Mouse (Mus musculus): ENCODE results near the gene Olfr1179. TPM values are rescaled to one million over a fixed set of nuclear protein-coding genes. Genes with fewer than 3 reads are reported as not detected.
"Not testable (repeated sequence)": the region's sequence is repeated elsewhere in the genome, so short reads cannot be mapped to it uniquely, and the experiment has no call there.

Gene Olfr1179
- not detected for total RNA-seq (2021)
- polyA plus RNA-seq (2012; rRNA removed): not detected in 2 replicates
- long read RNA-seq: 0 reads

- no peak for DNase-seq
- no peaks in the 10 kb centered on the region for H3K79me2 ChIP-seq (replicated peaks; ENCODE audit: control insufficient read depth, insufficient read depth, low read length)
- no peaks in the 10 kb centered on the region for H3K27me3 ChIP-seq (ENCODE audit: control insufficient read depth, insufficient read depth, low read length)
- intact Hi-C loops (cut with DNase I): no loop called here
- 71% methylated on average over 3 of the region's 3 CpGs for WGBS
- no peaks in the 10 kb centered on the region for H3K4me1 ChIP-seq (ENCODE audit: control insufficient read depth, insufficient read depth, low read length)
- TF ChIP-seq POLR2A (IDR thresholded peaks at IDR 0.05; ENCODE audit: insufficient read depth, low read depth, low read length): no peak
- no peak for TF ChIP-seq CTCF (IDR thresholded peaks at IDR 0.05)
- TF ChIP-seq EP300 (IDR thresholded peaks at IDR 0.05; ENCODE audit: insufficient read depth, low read depth, low read length): no peak
- H3K4me3 ChIP-seq: no peak within 1 kb of the TSS
- no peaks in the 10 kb centered on the region for H3K36me3 ChIP-seq (ENCODE audit: control insufficient read depth, insufficient read depth, low read length)
- H3K9ac ChIP-seq (ENCODE audit: low read depth, low read length): no peak within 1 kb of the TSS
- H3K27ac ChIP-seq: no peak within 1 kb of the TSS
Measured at GRCm38 (mm10) chr2:88406353-88406752, at the start of gene Olfr1179. Olfr1179 (minus strand) TSS chr2:88406453.

- WGBS: 78% methylated on average over 1 of the region's 1 CpGs
- intact Hi-C loops (cut with DNase I): not testable (repeated sequence)
Measured at GRCm38 (mm10) chr2:88454567-88454966, 48.3 kb upstream of the Olfr1179 start, which contains the start of gene Olfr1183. Olfr1183 (plus strand) TSS chr2:88454867.

GRCm38 (mm10) chr2:88449031-88449430 is 42.8 kb upstream of the Olfr1179 start, which contains the start of gene Gm13757:
Gm13757 (minus strand) TSS chr2:88449131.
- H3K4me3 ChIP-seq: no peak within 1 kb of the TSS

More at GRCm38 (mm10) chr2:88454567-88454966, 48.3 kb upstream of the Olfr1179 start, which contains the start of gene Olfr1183:
- not testable (repeated sequence) for H3K27me3 ChIP-seq (ENCODE audit: control insufficient read depth, insufficient read depth, low read length); H3K79me2 ChIP-seq (replicated peaks; ENCODE audit: control insufficient read depth, insufficient read depth, low read length); H3K9ac ChIP-seq (ENCODE audit: low read depth, low read length); H3K36me3 ChIP-seq (ENCODE audit: control insufficient read depth, insufficient read depth, low read length); DNase-seq; H3K4me1 ChIP-seq (ENCODE audit: control insufficient read depth, insufficient read depth, low read length); H3K27ac ChIP-seq; H3K4me3 ChIP-seq

GRCm38 (mm10) chr2:88426071-88426470 is 19.8 kb upstream of the Olfr1179 start, which contains the start of gene Olfr1181:
Olfr1181 (minus strand) TSS chr2:88426171.
- Histone ChIP-seq H3K9ac (ENCODE audit: low read depth, low read length) (no peak within 1 kb of the TSS), H3K36me3 (ENCODE audit: control insufficient read depth, insufficient read depth, low read length) (no peaks in the 10 kb centered on the region), H3K27me3 (ENCODE audit: control insufficient read depth, insufficient read depth, low read length) (no peaks in the 10 kb centered on the region), H3K27ac (no peak within 1 kb of the TSS), H3K4me3 (no peak within 1 kb of the TSS), H3K4me1 (ENCODE audit: control insufficient read depth, insufficient read depth, low read length) (no peaks in the 10 kb centered on the region), H3K79me2 (replicated peaks; ENCODE audit: control insufficient read depth, insufficient read depth, low read length) (no peaks in the 10 kb centered on the region)
- no peak for TF ChIP-seq EP300 (IDR thresholded peaks at IDR 0.05; ENCODE audit: insufficient read depth, low read depth, low read length)
- TF ChIP-seq POLR2A (IDR thresholded peaks at IDR 0.05; ENCODE audit: insufficient read depth, low read depth, low read length): no peak
- TF ChIP-seq CTCF (IDR thresholded peaks at IDR 0.05): no peak
- 66% methylated on average over 1 of the region's 1 CpGs for WGBS
- DNase-seq: no peak
- intact Hi-C loops (cut with DNase I): no loop called here

More at GRCm38 (mm10) chr2:88449031-88449430, 42.8 kb upstream of the Olfr1179 start, which contains the start of gene Gm13757:
- no peak for TF ChIP-seq POLR2A (IDR thresholded peaks at IDR 0.05; ENCODE audit: insufficient read depth, low read depth, low read length)
- TF ChIP-seq CTCF (IDR thresholded peaks at IDR 0.05): no peak
- no peak for TF ChIP-seq EP300 (IDR thresholded peaks at IDR 0.05; ENCODE audit: insufficient read depth, low read depth, low read length)
- WGBS: 73% methylated on average over 1 of the region's 1 CpGs
- intact Hi-C loops (cut with DNase I): no loop called here
- no peak within 1 kb of the TSS for H3K9ac ChIP-seq (ENCODE audit: low read depth, low read length)
- H3K4me1 ChIP-seq (ENCODE audit: control insufficient read depth, insufficient read depth, low read length): no peaks in the 10 kb centered on the region
- no peak within 1 kb of the TSS for H3K27ac ChIP-seq
- H3K27me3 ChIP-seq (ENCODE audit: control insufficient read depth, insufficient read depth, low read length): no peaks in the 10 kb centered on the region
- DNase-seq: no peak
- no peaks in the 10 kb centered on the region for H3K36me3 ChIP-seq (ENCODE audit: control insufficient read depth, insufficient read depth, low read length)
- no peaks in the 10 kb centered on the region for H3K79me2 ChIP-seq (replicated peaks; ENCODE audit: control insufficient read depth, insufficient read depth, low read length)

- WGBS: 57% methylated on average over 2 of the region's 2 CpGs
- H3K36me3 ChIP-seq (ENCODE audit: control insufficient read depth, insufficient read depth, low read length): no peaks in the 10 kb centered on the region
Measured at GRCm38 (mm10) chr2:88419051-88419450, 12.8 kb upstream of the Olfr1179 start, which contains the start of gene Olfr1180. Olfr1180 (minus strand) TSS chr2:88419151.

GRCm38 (mm10) chr2:88386762-88387161 is 19.5 kb downstream of the Olfr1179 start, which contains the start of gene Olfr1178:
Olfr1178 (plus strand) TSS chr2:88387062.
- Histone ChIP-seq H3K9ac (ENCODE audit: low read depth, low read length) (no peak within 1 kb of the TSS), H3K79me2 (replicated peaks; ENCODE audit: control insufficient read depth, insufficient read depth, low read length) (no peaks in the 10 kb centered on the region), H3K36me3 (ENCODE audit: control insufficient read depth, insufficient read depth, low read length) (no peaks in the 10 kb centered on the region), H3K4me3 (no peak within 1 kb of the TSS), H3K4me1 (ENCODE audit: control insufficient read depth, insufficient read depth, low read length) (no peaks in the 10 kb centered on the region), H3K27ac (no peak within 1 kb of the TSS), H3K27me3 (ENCODE audit: control insufficient read depth, insufficient read depth, low read length) (no peaks in the 10 kb centered on the region)
- WGBS: 53% methylated on average over 1 of the region's 1 CpGs
- no peak for TF ChIP-seq EP300 (IDR thresholded peaks at IDR 0.05; ENCODE audit: insufficient read depth, low read depth, low read length)
- TF ChIP-seq CTCF (IDR thresholded peaks at IDR 0.05): no peak
- intact Hi-C loops (cut with DNase I): no loop called here
- no peak for DNase-seq

More at GRCm38 (mm10) chr2:88419051-88419450, 12.8 kb upstream of the Olfr1179 start, which contains the start of gene Olfr1180:
- intact Hi-C loops (cut with DNase I): no loop called here
- Histone ChIP-seq H3K4me1 (ENCODE audit: control insufficient read depth, insufficient read depth, low read length) (no peaks in the 10 kb centered on the region), H3K9ac (ENCODE audit: low read depth, low read length) (no peak within 1 kb of the TSS), H3K4me3 (no peak within 1 kb of the TSS), H3K27ac (no peak within 1 kb of the TSS), H3K79me2 (replicated peaks; ENCODE audit: control insufficient read depth, insufficient read depth, low read length) (no peaks in the 10 kb centered on the region), H3K27me3 (ENCODE audit: control insufficient read depth, insufficient read depth, low read length) (no peaks in the 10 kb centered on the region)
- no peak for DNase-seq
- no peak for TF ChIP-seq CTCF (IDR thresholded peaks at IDR 0.05)
- TF ChIP-seq EP300 (IDR thresholded peaks at IDR 0.05; ENCODE audit: insufficient read depth, low read depth, low read length): no peak
- TF ChIP-seq POLR2A (IDR thresholded peaks at IDR 0.05; ENCODE audit: insufficient read depth, low read depth, low read length): no peak

Data from heart, adult 2 months (tissue).